Mouse (Mus musculus): ENCODE measurements around the gene Gstp1. TPM values are rescaled to one million over a fixed set of nuclear protein-coding genes. Genes with fewer than 3 reads are reported as not detected.
"Not testable (repeated sequence)": the region's sequence is repeated elsewhere in the genome, so short reads cannot be mapped to it uniquely, and the experiment has no call there.

The Gstp1 gene
- total RNA-seq, 2 experiments from 2014 or later = 270 to 316 TPM

DNA sequence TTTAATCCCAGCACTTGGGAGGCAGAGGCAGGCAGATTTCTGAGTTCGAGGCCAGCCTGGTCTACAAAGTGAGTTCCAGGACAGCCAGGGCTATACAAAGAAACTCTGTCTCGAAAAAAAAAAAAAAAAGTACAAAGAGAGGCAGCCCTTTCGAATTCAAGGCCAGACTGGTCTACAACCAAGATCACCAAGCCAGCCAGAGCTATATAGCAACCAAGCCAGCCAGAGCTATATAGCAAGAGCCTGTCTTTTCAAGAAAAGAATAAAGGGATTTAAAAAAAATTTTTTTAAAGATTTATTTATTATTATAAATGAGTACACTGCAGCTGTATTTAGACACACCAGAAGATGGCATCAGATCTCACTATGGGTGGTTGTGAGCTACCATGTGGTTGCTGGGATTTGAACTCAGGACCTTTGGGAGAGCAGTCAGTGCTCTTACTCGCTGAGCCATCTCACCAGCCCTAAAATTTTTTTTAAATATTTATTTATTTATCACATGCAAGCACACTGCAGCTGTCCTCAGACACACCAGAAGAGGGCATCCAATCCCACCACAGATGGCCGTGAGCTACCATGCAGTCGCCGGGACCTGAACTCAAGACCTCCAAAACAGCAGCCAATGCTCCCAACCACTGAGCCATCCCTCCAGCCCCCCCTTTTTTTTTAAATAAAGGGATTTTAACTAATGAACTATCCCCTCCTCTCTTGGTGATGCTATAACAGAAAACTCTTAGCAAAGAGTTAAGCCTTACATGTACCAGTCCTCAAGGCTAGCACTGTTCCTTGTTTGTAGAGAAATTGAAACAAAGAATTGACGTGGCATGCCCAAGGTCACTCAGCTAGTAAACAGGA, 22.5 kb upstream of the Gstp1 start:
- DNase-seq = not testable (repeated sequence)

DNA sequence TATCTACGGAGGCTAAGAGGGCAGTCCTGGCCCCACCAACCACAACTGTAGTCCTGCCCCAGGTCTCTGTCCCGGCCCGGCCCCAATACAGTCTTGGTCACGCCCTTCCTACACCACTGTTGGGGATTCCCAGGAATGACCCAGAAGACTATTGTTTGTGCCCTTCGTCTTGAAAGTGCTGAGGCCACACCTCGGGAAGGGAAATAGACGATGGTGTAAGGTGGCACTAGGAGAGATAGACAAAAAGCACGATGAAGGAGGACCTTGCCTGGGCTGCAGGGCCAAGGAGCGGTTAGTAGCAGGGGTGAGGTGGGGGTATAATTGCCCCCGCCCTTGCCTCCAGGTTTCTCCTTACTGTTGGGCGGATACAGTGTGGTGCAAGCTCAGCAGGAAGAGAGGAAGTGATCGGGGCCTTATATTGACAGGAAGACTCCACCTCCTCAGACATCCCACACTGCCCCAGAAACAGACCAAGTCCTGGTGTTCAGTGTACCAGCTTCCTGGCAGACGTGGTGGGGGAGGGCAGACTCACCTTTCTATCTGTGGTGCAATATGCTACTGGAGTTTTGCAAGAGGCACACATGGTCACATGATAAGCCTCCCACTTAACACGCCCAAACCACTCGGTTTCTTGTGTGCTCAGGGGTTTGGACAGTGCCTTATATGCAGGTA, 21.4 kb upstream of the Gstp1 start, which contains the start of gene Gstp3:
Gene Gstp3, minus strand, starts transcription at position 501 of the 672 bp plus-strand sequence.
- DNase-seq = no peak

DNA sequence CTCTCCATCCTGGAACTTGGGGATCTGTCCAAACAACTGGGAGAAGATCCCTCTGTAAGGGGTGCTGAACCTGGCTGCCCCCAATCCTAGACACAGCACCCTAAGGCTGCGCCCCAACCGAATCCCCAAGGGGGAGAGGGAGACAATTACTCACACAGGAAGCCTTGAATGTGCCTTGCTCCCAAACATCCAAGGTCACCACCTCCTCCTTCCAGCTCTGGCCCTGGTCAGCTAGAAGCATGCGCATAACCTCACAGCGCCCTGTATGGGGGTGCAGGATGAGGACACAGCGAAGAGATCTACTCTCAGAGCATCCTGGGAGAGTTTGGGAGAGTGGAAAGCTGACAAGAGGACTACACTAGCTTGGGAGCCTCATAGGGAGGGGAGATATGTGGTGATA, 20.8 kb upstream of the Gstp1 start:
- peak; percentile 46 for DNase-seq

GRCm38 (mm10) chr19:4057962-4058361, 20.2 kb upstream of the Gstp1 start:
- DNase-seq = no peak

DNA sequence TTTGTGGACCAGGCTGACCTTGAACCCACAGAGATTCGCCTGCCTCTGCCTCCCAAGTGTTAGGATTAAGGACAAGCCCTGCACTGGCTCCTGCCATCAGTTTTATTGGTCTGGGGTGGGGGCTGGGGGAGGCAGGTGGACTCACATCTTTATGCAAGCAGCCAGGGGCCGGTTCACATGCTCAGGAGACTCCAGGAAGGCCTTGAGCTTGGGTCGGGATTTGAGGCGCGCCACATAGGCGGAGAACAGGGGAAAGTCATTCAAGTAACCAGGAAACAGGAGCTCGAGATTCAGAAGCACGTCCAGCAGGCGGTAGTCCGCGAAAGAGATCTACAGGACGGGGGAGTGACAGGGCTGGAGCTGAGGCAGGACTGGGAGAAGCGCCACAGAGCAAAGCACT, 19.6 kb upstream of the Gstp1 start:
- no peak for DNase-seq

- DNase-seq = no peak
Observed at GRCm38 (mm10) chr19:4056727-4057126, 18.9 kb upstream of the Gstp1 start.

DNA sequence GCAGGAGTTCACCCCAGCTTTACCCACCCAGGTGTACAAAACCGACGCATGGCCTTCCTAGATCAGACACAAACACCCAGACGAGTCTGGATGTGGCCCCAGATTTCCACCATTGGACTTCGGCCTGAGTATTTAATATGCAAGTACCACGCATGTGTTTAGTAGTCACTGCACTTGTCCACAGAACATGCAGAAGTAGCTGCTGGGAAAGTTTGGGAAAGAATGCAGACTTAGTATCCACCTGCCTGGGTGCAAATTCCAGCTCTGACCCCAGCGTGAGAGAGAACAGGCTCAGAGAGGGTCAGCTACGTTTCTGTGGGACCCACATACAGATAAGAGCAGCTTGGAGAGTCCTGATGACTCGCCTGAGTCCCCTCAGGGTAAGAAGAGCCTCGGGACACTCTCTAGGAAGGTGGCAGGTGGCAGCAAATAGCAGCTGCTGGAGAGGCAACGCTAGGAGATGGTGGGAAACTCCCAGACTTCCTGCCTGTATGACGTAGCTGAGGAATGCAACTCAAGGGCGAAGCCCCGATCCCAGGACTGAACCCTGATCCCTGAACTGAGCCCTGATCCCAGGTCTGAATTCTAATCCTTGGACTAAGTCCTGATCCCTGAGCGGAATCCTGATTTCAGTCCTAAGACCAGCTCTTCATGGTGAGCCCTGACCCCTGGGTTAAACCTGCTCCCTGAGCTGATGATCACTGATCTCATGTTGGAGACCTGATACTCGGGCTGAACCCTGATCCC, 18.3 kb upstream of the Gstp1 start:
- DNase-seq = no peak

GRCm38 (mm10) chr19:4055216-4055946, 17.6 kb upstream of the Gstp1 start:
- DNase-seq = no peak

DNA sequence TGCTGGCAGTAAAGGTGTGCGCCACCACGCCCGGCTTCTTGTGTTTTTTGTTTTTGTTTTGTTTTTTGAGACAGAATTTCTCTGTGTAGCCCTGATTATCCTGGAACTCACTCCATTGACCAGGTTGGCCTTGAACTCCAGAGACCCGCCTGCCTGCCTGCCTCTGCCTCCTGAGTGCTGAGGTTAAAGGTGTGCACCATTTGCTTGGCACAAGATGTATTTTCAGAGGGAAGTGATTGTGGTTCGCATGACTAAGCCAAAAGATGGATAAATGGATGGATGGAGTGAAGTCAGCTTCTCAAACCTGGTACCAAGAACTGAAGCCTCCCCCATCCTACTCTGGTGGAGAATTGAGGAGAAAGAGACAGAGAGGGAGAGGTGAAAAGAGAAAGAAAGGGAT, 16.8 kb upstream of the Gstp1 start:
- DNase-seq = no peak

- DNase-seq = no peak
Observed at GRCm38 (mm10) chr19:4052516-4053030, 14.8 kb upstream of the Gstp1 start.

GRCm38 (mm10) chr19:4051741-4052515, 14.1 kb upstream of the Gstp1 start:
- DNase-seq = peak; percentile 84

- DNase-seq = no peak
Observed at GRCm38 (mm10) chr19:4051016-4051415, 13.2 kb upstream of the Gstp1 start.

DNA sequence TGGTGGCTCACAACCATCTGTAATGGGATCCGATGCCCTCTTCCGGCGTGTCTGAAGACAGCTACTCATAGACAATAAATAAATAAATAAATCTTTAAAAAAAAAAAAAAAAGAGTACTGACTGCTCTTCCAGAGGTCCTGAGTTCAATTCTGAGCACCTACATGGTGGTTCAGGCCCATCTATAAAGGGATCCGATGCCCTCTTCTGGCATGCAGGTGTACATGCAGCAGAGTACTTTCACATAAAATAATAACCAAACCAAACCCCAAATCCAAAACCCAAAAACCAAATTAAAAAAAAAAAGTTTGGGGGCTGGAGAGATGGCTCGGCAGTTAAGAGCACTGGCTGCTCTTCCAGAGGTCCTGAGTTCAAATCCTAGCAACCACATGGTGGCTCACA, 11.3 kb upstream of the Gstp1 start:
- not testable (repeated sequence) for DNase-seq

DNA sequence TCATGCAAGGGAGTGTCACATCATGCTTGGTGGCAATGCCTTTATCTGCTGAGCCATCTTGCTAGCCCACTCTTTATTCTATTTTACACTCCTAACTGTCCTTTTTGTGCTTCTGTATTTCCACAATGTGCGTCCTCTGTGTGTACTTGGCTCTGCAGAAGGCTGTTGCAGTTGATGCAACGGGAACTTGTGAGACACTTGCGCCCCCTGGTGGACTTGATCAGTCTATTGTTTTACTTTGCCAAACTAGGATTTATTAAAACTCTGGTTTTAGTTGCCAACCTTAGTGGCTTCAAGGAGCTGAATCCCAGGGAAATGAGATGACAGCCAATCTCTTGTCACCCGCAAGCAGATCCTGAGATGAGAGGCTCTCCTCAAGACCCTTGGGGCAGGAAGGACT, 10.1 kb upstream of the Gstp1 start:
- DNase-seq = peak; percentile 91

- DNase-seq = no peak
Observed at GRCm38 (mm10) chr19:4046866-4047254, 9.1 kb upstream of the Gstp1 start.

DNA sequence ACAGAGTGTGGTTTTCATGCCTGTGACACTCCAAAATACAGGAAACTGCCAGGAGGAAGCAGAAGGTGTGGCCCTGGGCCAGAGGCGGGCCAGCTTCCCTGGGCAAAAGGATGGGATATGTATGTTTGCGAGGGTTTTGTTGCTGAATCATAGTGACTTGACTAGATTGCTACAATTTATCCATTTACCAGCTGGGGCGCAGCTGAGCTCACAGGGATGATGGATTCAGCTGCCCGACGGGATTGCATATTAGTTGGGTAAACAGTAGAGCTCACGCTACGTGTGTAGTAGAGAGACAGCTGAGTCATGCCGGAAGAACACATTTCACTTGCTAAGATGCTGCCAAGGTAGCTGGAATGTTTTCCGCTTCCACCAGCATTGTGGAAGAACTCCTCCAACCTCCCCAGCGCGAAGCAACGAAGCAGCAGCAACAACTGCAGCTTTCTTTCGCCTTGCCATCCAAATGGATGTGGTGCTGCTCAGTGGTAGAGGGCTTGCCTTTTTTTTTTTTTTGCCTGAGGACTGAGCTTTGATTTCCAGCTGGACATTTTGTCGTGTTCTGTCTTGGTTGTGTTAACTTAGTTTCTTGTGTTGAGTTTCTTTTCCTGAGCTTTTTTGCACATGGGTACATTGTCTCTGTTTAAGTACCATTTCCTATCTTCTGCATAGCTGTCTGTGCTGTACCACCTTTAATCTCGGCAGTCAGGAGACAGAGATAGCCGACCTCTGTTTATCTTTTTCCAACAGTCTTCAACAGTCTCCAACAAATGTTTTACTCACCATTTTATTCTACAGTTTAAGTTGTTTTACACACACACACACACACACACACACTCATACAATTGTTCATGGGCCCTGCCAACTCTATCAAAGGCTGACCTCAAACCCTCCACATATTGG, 8.4 kb upstream of the Gstp1 start, which contains the start of gene Gstp2:
Gene Gstp2, minus strand, starts transcription at position 58 of the 900 bp plus-strand sequence.
- DNase-seq = peak; percentile 79

DNA sequence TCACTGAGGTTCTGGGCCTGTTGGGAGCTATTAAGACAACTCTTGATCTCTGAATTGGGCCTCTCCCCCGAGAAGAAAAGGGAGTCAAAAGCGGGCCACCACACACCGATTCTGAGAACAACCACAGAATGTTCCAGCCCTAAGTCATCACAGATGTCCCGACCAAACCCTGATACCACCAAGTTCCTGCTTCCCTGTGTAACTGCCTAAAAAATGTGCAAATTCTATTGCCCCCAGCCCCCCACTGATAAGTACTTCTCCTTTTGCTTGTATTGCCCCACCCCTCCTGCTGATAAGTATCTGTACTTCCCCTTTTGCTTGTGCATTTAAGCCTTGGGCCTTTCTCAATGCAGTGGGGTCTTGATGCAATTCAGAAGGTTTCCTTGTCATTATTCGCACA, 6.3 kb upstream of the Gstp1 start:
- not testable (repeated sequence) for DNase-seq

DNA sequence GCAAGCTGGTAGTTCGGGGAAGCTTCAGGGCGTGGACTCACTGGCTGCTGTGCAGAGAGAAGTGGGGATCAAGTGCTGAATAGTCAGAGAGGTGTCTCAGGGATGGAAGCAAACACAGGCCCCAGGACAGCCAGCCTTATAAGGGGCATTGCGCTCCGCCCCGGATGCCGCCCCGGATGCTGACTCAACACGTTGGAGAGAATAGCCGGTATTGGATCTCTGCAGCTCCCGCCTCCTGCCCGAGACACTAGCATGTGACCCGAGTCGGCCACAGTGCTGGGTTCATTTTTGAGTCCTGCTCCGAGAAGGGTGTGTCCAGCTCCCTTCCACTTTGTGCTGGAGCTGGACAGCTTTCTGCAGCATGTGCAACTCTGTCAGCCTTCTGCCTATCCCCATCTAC, 4.3 kb upstream of the Gstp1 start:
- peak; percentile 24 for DNase-seq

DNA sequence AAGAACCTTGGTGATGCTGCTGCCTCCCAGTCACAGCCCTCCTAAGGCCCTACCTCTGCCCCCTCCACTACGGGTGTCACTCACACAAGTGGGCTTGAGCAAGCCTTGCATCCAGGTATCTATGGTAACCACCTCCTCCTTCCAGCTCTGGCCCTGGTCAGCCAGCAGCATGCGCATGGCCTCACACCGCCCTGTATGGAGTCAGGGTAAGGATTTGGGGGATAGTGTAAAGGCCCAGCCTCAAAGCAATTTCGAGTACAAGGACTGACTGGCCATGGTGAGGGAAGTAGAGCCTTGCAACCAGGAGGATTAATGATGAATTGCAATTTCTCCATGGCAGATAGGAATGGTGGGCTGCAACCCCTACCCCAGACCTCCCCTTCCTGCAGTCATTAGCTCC, 3.7 kb upstream of the Gstp1 start:
- not testable (repeated sequence) for DNase-seq

DNA sequence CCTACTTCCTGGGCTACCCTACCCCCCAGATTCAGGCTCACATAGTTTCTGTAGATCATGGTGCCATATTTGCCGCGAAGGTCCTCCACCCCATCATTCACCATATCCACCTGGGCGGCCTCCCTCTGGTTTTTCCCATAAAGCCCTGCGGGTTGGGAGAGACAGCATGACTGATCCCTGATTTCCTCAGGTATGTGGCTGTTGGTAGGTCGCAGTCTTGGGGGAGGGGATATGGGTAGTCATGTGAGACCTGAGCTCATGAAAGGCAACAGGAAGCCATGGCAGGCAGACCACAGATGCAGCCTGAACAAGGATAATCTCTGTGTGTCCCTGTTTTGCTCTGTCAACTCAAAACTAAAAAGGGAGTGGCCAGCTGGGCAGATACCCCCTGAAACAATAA, 3.2 kb upstream of the Gstp1 start:
- DNase-seq = not testable (repeated sequence)

Data from adrenal gland, postnatal 10 days (tissue).